Comparison of ENCODE assay signal across 14 mouse cellular contexts in genomic region chr1:156657523-156657922, GRCm38 (mm10). TPM values are rescaled to one million over a fixed set of nuclear protein-coding genes. Genes with fewer than 3 reads are reported as not detected.
DNase-seq lines count a peak whose midpoint lies in the region; ATAC-seq and TF ChIP-seq lines count a peak whose summit lies in the region.
"Had no signal": no experiment of that assay in that cellular context is flagged by ENCODE, and none has a peak within 500 bp of the region (broad histone marks: within the 10 kb centered on the region; RNA-seq: fewer than 3 reads in every experiment).

No protein-coding gene starts in this region.

- ATAC-seq in hindbrain, embryonic 13.5 days (ENCODE audit: low FRiP score): no peak
- ATAC-seq in liver, embryonic 14.5 days (ENCODE audit: insufficient read depth): peak; percentile 67
- ATAC-seq in inflammation-experienced regulatory T-cells, adult 6 months: no peak

- no peaks in the 10 kb centered on the region for H3K27me3 ChIP-seq in hindbrain, embryonic 10.5 days (ENCODE audit: insufficient read depth, poor library complexity, severe bottlenecking)
- H3K27me3 ChIP-seq in hindbrain, embryonic 13.5 days: no peaks in the 10 kb centered on the region
- no peaks in the 10 kb centered on the region for H3K27me3 ChIP-seq in E14TG2a.4 (ENCODE audit: insufficient read depth, low read length)
- H3K27me3 ChIP-seq in liver, embryonic 14.5 days (ENCODE audit: control insufficient read depth, insufficient read depth, low read length): no peaks in the 10 kb centered on the region
- H3K27me3 ChIP-seq: embryonic facial prominence, embryonic 12.5 days; limb, embryonic 13.5 days had no signal

- no peak overlapping the region for H3K9ac ChIP-seq in hindbrain, embryonic 13.5 days
- H3K9ac ChIP-seq in liver, embryonic 14.5 days (replicated peaks): no peak overlapping the region
- H3K9ac ChIP-seq: embryonic facial prominence, embryonic 12.5 days; hindbrain, embryonic 14.5 days; limb, embryonic 13.5 days had no signal

- H3K27ac ChIP-seq in hindbrain, embryonic 10.5 days: peak overlapping the region; percentile 41; the same call in 1 of the 2 replicates
- H3K27ac ChIP-seq in hindbrain, embryonic 13.5 days: no peak overlapping the region
- no peak overlapping the region for H3K27ac ChIP-seq in liver, embryonic 14.5 days
- H3K27ac ChIP-seq: embryonic facial prominence, embryonic 12.5 days; hindbrain, embryonic 14.5 days; limb, embryonic 13.5 days had no signal

- no peaks in the 10 kb centered on the region for H3K9me3 ChIP-seq in hindbrain, embryonic 10.5 days
- no peaks in the 10 kb centered on the region for H3K9me3 ChIP-seq in hindbrain, embryonic 13.5 days
- no peaks in the 10 kb centered on the region for H3K9me3 ChIP-seq in E14TG2a.4 (ENCODE audit: low read length)
- H3K9me3 ChIP-seq in liver, embryonic 14.5 days (ENCODE audit: control insufficient read depth, low read length): no peaks in the 10 kb centered on the region
- H3K9me3 ChIP-seq: embryonic facial prominence, embryonic 12.5 days; limb, embryonic 13.5 days had no signal

- peaks cover 9% of the 10 kb centered on the region; the same call in 1 of the 2 replicates for H3K4me1 ChIP-seq in hindbrain, embryonic 10.5 days (replicated peaks)
- no peaks in the 10 kb centered on the region for H3K4me1 ChIP-seq in hindbrain, embryonic 13.5 days (replicated peaks)
- peaks cover 93% of the 10 kb centered on the region for H3K4me1 ChIP-seq in E14TG2a.4 (replicated peaks; ENCODE audit: low read depth, low read length)
- peaks cover 0 to 3% of the 10 kb centered on the region in 2 experiments; a peak in 2 of 4 replicates for H3K4me1 ChIP-seq in liver, embryonic 14.5 days (replicated peaks; ENCODE audit: control insufficient read depth in 2 of 2, insufficient read depth in 2 of 2, low read length in 1 of 2)

- no peak for TF ChIP-seq CTCF in E14TG2a.4 (conservative IDR thresholded peaks at IDR 0.05; ENCODE audit: low read length)
- TF ChIP-seq CTCF in liver, embryonic 14.5 days (IDR thresholded peaks at IDR 0.05; ENCODE audit: low read depth): no peak

- TF ChIP-seq EP300 in liver, embryonic 14.5 days (IDR thresholded peaks at IDR 0.05; ENCODE audit: low read depth): no peak

- H3K4me2 ChIP-seq in hindbrain, embryonic 13.5 days: no peak overlapping the region
- no peak overlapping the region for H3K4me2 ChIP-seq in liver, embryonic 14.5 days (ENCODE audit: low read depth)
- H3K4me2 ChIP-seq: embryonic facial prominence, embryonic 12.5 days; hindbrain, embryonic 14.5 days; limb, embryonic 13.5 days; midbrain, embryonic 11.5 days had no signal

- WGBS in hindbrain, embryonic 10.5 days: 88% methylated on average over 4 of the region's 4 CpGs
- 88% methylated on average over 4 of the region's 4 CpGs for WGBS in hindbrain, embryonic 13.5 days
- 63% methylated on average over 4 of the region's 4 CpGs for WGBS in liver, embryonic 14.5 days (ENCODE audit: insufficient replicate concordance)

- peaks cover 12% of the 10 kb centered on the region; the same call in 1 of the 2 replicates for H3K36me3 ChIP-seq in hindbrain, embryonic 10.5 days
- H3K36me3 ChIP-seq in hindbrain, embryonic 13.5 days: peaks cover 8% of the 10 kb centered on the region; the same call in 1 of the 2 replicates
- H3K36me3 ChIP-seq in E14TG2a.4 (ENCODE audit: insufficient read depth, low read length): peaks cover 81% of the 10 kb centered on the region
- no peaks in the 10 kb centered on the region for H3K36me3 ChIP-seq in liver, embryonic 14.5 days (replicated peaks; ENCODE audit: control insufficient read depth, insufficient read depth, low read depth)
- H3K36me3 ChIP-seq: embryonic facial prominence, embryonic 12.5 days had no signal

- no peak for DNase-seq in hindbrain, embryonic 10.5 days (ENCODE audit: low spot score)
- peak; percentile 49 for DNase-seq in kidney, postnatal 10 days
- no peak for DNase-seq in liver, embryonic 14.5 days (ENCODE audit: low read depth in 3 of 3, low spot score in 3 of 3)
- no peak for DNase-seq in lung, postnatal 36 days
- no peak for DNase-seq in adrenal gland, postnatal 4 days (ENCODE audit: low spot score in 2 of 2)
- DNase-seq: cerebellum, adult 2 months; thymus, postnatal 25 days had no signal

- no peak overlapping the region for H3K4me3 ChIP-seq in hindbrain, embryonic 10.5 days
- H3K4me3 ChIP-seq in hindbrain, embryonic 13.5 days: no peak overlapping the region
- peak overlapping the region; percentile 27 for H3K4me3 ChIP-seq in E14TG2a.4 (replicated peaks; ENCODE audit: low read length)
- no peak overlapping the region for H3K4me3 ChIP-seq in liver, embryonic 14.5 days (ENCODE audit: insufficient read depth in 1 of 2, low read depth in 2 of 2, low read length in 2 of 2)
- H3K4me3 ChIP-seq: embryonic facial prominence, embryonic 12.5 days; limb, embryonic 13.5 days had no signal

RNA-seq across cellular contexts. Expression of gene Tor3a, which starts 16.6 kb away (rescaled TPM):
- polyA plus RNA-seq in hindbrain, embryonic 10.5 days (2016; fragmentation: Nextera tagmentation; extraction: Ambion mirVana): 7.2 and 7.5 TPM in 2 replicates
- polyA plus RNA-seq in hindbrain, embryonic 13.5 days (2015; fragmentation: Nextera tagmentation; extraction: Ambion mirVana): 3.2 and 5.9 TPM in 2 replicates
- polyA plus RNA-seq in liver, embryonic 14.5 days (2012; rRNA removed): 1.7 and 2.2 TPM in 2 replicates
- 3.0 and 3.4 TPM in 2 replicates for polyA plus RNA-seq in liver, embryonic 14.5 days (2014; fragmentation: Nextera tagmentation; extraction: Ambion mirVana)
- 10 to 100 TPM; 15.7 to 17.1 TPM for total RNA-seq in adrenal gland, postnatal 4 days (2021)
- 10 to 100 TPM; 22.7 to 27.7 (median 24.2) TPM for polyA plus RNA-seq in inflammation-experienced regulatory T-cells, adult 6 months (2017; shearing (Covaris generic))
